Mouse (Mus musculus): ENCODE measurements at regions not wholly inside any gene's neighbourhood (a gene's known extent, or its start where the extent isn't known, plus 50 kb on each side); places are given as distances from the start of the nearest gene placed in this dataset.

DNA sequence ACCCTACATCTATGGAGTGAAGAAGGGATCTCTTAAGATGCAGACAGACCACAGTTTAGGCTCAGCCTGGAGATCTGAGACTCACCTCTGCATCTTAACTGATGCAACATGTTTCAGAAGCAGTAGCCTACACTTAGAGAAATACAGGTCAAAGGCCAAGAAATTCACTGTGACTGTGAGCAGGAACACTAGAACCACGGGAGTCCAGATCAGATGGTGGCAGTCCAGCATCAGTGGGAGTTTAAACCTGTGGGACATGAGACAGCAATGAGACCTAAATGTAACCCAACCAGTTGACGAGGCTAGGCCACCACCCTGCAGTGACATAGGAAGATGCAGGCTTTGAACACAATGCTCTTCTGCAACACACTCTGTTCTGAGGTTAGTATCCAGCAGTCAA, 511.1 kb upstream of the Mgmt start:
- no peak for TF ChIP-seq POLR2A (IDR thresholded peaks at IDR 0.05; ENCODE audit: control insufficient read depth in 1 of 2, insufficient read depth in 1 of 2, low read depth in 1 of 2, low read length in 2 of 2, poor library complexity in 1 of 2)
- TF ChIP-seq MXI1 (IDR thresholded peaks at IDR 0.05; ENCODE audit: low read depth, low read length), result no peak
- TF ChIP-seq ZMIZ1 (IDR thresholded peaks at IDR 0.05; ENCODE audit: low read depth, low read length), result no peak
- no peak for TF ChIP-seq GATA1 (IDR thresholded peaks at IDR 0.05; ENCODE audit: low read depth, low read length)
- no peak for TF ChIP-seq CTCF (IDR thresholded peaks at IDR 0.05 in 2 of 3, conservative IDR thresholded peaks at IDR 0.05 in 1 of 3; ENCODE audit: control insufficient read depth in 1 of 3, insufficient read depth in 1 of 3, low read depth in 2 of 3, low read length in 3 of 3, poor library complexity in 1 of 3, severe bottlenecking in 1 of 3)
- no peak for TF ChIP-seq KAT2A (conservative IDR thresholded peaks at IDR 0.05; ENCODE audit: low read depth, low read length)
- no peak for TF ChIP-seq HCFC1 (IDR thresholded peaks at IDR 0.05; ENCODE audit: low read depth, low read length)
- TF ChIP-seq MAZ (IDR thresholded peaks at IDR 0.05; ENCODE audit: low read depth, low read length), result no peak
- no peak for TF ChIP-seq TAL1 (IDR thresholded peaks at IDR 0.05; ENCODE audit: low read length)
- TF ChIP-seq MAFK (IDR thresholded peaks at IDR 0.05; ENCODE audit: borderline replicate concordance, low read depth, low read length), result no peak

All from MEL (cell line).